Mouse (Mus musculus) CH12.LX (cell line): ENCODE measurements around the gene Ddr1. TPM values are rescaled to one million over a fixed set of nuclear protein-coding genes. Genes with fewer than 3 reads are reported as not detected.

Source experiments
- DNase-seq: peaks from one replicate; pipeline ENCODE4 v3.0.0-alpha.2; 2013; ENCODE audit errors: extremely low read depth
- H3K27ac ChIP-seq: 2 replicates; pipeline ENCODE4 v1.5.1; 2012; ENCODE audit warnings: low read depth, mild to moderate bottlenecking, control low read depth, moderate library complexity; ENCODE audit not compliant: insufficient read depth
- H3K27me3 ChIP-seq: replicated peaks from 2 replicates; pipeline ENCODE3; 2012; ENCODE audit warnings: inconsistent platforms
- H3K36me3 ChIP-seq, 2 experiments: replicated peaks in 1 of 2; 2 replicates each; pipeline versions ENCODE3 to v1.6.1; 2012; ENCODE audit warnings: inconsistent platforms in 1 of 2, low read length in 1 of 2, mild to moderate bottlenecking in 1 of 2, mixed read lengths in 1 of 2, moderate library complexity in 1 of 2; ENCODE audit not compliant: control insufficient read depth in 1 of 2, insufficient read depth in 1 of 2
- H3K4me1 ChIP-seq, 2 experiments: 2 replicates each; pipeline ENCODE4 v1.6.1; 2012; ENCODE audit warnings: inconsistent platforms in 1 of 2, moderate library complexity in 1 of 2; ENCODE audit not compliant: insufficient read depth in 2 of 2, control insufficient read depth in 1 of 2
- H3K4me2 ChIP-seq: 2 replicates; pipeline ENCODE4 v1.6.1; 2012; ENCODE audit warnings: low read depth, mild to moderate bottlenecking, control low read depth; ENCODE audit not compliant: poor library complexity, insufficient read depth, severe bottlenecking
- H3K4me3 ChIP-seq, 3 experiments: fragments of 150-350 bp in 1 of 3; sonication (generic) in 1 of 3; replicated peaks in 1 of 3; 2 replicates each; pipeline versions ENCODE3 to v1.5.1; 2011 to 2012; ENCODE audit warnings: low read depth in 2 of 3, low read length in 2 of 3, mild to moderate bottlenecking in 2 of 3, moderate library complexity in 2 of 3, control low read depth in 1 of 3, improper control_type of control experiment in 1 of 3, inconsistent platforms in 1 of 3, mixed read lengths in 1 of 3; ENCODE audit not compliant: poor library complexity in 1 of 3
- H3K79me2 ChIP-seq: replicated peaks from 2 replicates; pipeline ENCODE4 v1.6.1; 2012; ENCODE audit warnings: mild to moderate bottlenecking, moderate library complexity; ENCODE audit not compliant: control insufficient read depth, poor library complexity, insufficient read depth, severe bottlenecking; ENCODE audit errors: extremely low read depth
- H3K9ac ChIP-seq: 2 replicates; pipeline ENCODE4 v1.6.1; 2012; ENCODE audit warnings: low read depth, mild to moderate bottlenecking, control low read depth, moderate library complexity; ENCODE audit not compliant: insufficient read depth
- H3K9me3 ChIP-seq: replicated peaks from 2 replicates; pipeline ENCODE3; 2012; ENCODE audit warnings: low read length, inconsistent platforms, mixed read lengths
- BHLHE40 ChIP-seq: IDR thresholded peaks from 2 replicates; pipeline ENCODE4 v1.6.1; 2011; ENCODE audit warnings: mild to moderate bottlenecking, low read depth, low read length, improper control_type of control experiment
- CHD1 ChIP-seq: IDR thresholded peaks from 2 replicates; pipeline ENCODE4 v1.6.1; 2012; ENCODE audit warnings: low read depth, low read length, improper control_type of control experiment, inconsistent platforms
- CHD2 ChIP-seq: IDR thresholded peaks from 2 replicates; pipeline ENCODE4 v1.6.1; 2011; ENCODE audit warnings: low read length, improper control_type of control experiment
- E2F4 ChIP-seq: IDR thresholded peaks from 2 replicates; pipeline ENCODE4 v1.6.1; 2011; ENCODE audit warnings: low read depth, low read length, improper control_type of control experiment; ENCODE audit not compliant: insufficient replicate concordance
- ELF1 ChIP-seq: IDR thresholded peaks from 2 replicates; pipeline ENCODE4 v1.6.1; 2014; ENCODE audit warnings: low read depth, mild to moderate bottlenecking, inconsistent platforms, low read length, improper control_type of control experiment
- ETS1 ChIP-seq: conservative IDR thresholded peaks from 2 replicates; pipeline ENCODE4 v1.6.1; 2012; ENCODE audit warnings: low read depth, mild to moderate bottlenecking, inconsistent platforms, low read length, improper control_type of control experiment, moderate library complexity
- GABPA ChIP-seq: IDR thresholded peaks from 2 replicates; pipeline ENCODE4 v1.6.1; 2012; ENCODE audit warnings: low read depth, low read length, improper control_type of control experiment, inconsistent platforms; ENCODE audit not compliant: insufficient replicate concordance
- IRF4 ChIP-seq: IDR thresholded peaks from 2 replicates; pipeline ENCODE4 v1.6.1; 2014; ENCODE audit warnings: low read depth, mild to moderate bottlenecking, inconsistent platforms, low read length, improper control_type of control experiment
- JUN ChIP-seq: IDR thresholded peaks from 2 replicates; pipeline ENCODE4 v1.6.1; 2011; ENCODE audit warnings: low read depth, mild to moderate bottlenecking, low read length, improper control_type of control experiment, moderate library complexity; ENCODE audit not compliant: insufficient read depth
- JUND ChIP-seq: conservative IDR thresholded peaks from 2 replicates; pipeline ENCODE4 v1.6.1; 2011; ENCODE audit warnings: low read depth, low read length, improper control_type of control experiment
- KAT2A ChIP-seq: IDR thresholded peaks from 2 replicates; pipeline ENCODE4 v1.6.1; 2012; ENCODE audit warnings: low read length, improper control_type of control experiment, inconsistent platforms; ENCODE audit not compliant: insufficient replicate concordance
- MAFK ChIP-seq: IDR thresholded peaks from 2 replicates; pipeline ENCODE4 v1.6.1; 2011; ENCODE audit warnings: low read length, improper control_type of control experiment; ENCODE audit not compliant: insufficient replicate concordance
- MAZ ChIP-seq: IDR thresholded peaks from 2 replicates; pipeline ENCODE4 v1.6.1; 2012; ENCODE audit warnings: low read depth, mild to moderate bottlenecking, inconsistent platforms, low read length, improper control_type of control experiment, moderate library complexity
- MEF2A ChIP-seq: IDR thresholded peaks from 2 replicates; pipeline ENCODE4 v1.6.1; 2014; ENCODE audit warnings: low read depth, mild to moderate bottlenecking, inconsistent platforms, low read length, improper control_type of control experiment, borderline replicate concordance
- MXI1 ChIP-seq: IDR thresholded peaks from 2 replicates; pipeline ENCODE4 v1.6.1; 2011; ENCODE audit warnings: mild to moderate bottlenecking, low read depth, low read length, improper control_type of control experiment
- MYC ChIP-seq: IDR thresholded peaks from 2 replicates; pipeline ENCODE4 v1.6.1; 2011; ENCODE audit warnings: low read depth, mild to moderate bottlenecking, improper control_type of control experiment, low read length
- NELFE ChIP-seq: IDR thresholded peaks from 2 replicates; pipeline ENCODE4 v1.6.1; 2011; ENCODE audit warnings: low read depth, low read length, improper control_type of control experiment
- PAX5 ChIP-seq: IDR thresholded peaks from 2 replicates; pipeline ENCODE4 v1.6.1; 2012; ENCODE audit warnings: low read length, inconsistent platforms, mixed read lengths
- POLR2A ChIP-seq: IDR thresholded peaks from 2 replicates; pipeline ENCODE4 v1.6.1; 2011; ENCODE audit warnings: low read depth, mild to moderate bottlenecking, improper control_type of control experiment, low read length
- RAD21 ChIP-seq: IDR thresholded peaks from 2 replicates; pipeline ENCODE4 v1.6.1; 2011; ENCODE audit warnings: low read depth, mild to moderate bottlenecking, low read length, improper control_type of control experiment, moderate library complexity
- RCOR1 ChIP-seq: conservative IDR thresholded peaks from 2 replicates; pipeline ENCODE4 v1.6.1; 2012; ENCODE audit warnings: low read depth, mild to moderate bottlenecking, inconsistent platforms, low read length, improper control_type of control experiment
- SIN3A ChIP-seq: IDR thresholded peaks from 2 replicates; pipeline ENCODE4 v1.6.1; 2012; ENCODE audit warnings: low read length, improper control_type of control experiment, inconsistent platforms
- SMC3 ChIP-seq: IDR thresholded peaks from 2 replicates; pipeline ENCODE4 v1.6.1; 2011; ENCODE audit warnings: low read depth, low read length, improper control_type of control experiment
- TBP ChIP-seq: conservative IDR thresholded peaks from 2 replicates; pipeline ENCODE4 v1.6.1; 2011; ENCODE audit warnings: low read depth, low read length, improper control_type of control experiment
- TCF12 ChIP-seq: IDR thresholded peaks from 2 replicates; pipeline ENCODE4 v1.6.1; 2014; ENCODE audit warnings: low read depth, mild to moderate bottlenecking, inconsistent platforms, low read length, improper control_type of control experiment
- UBTF ChIP-seq: IDR thresholded peaks from 2 replicates; pipeline ENCODE4 v1.6.1; 2012; ENCODE audit warnings: low read depth, mild to moderate bottlenecking, inconsistent platforms, low read length, improper control_type of control experiment, moderate library complexity
- USF1 ChIP-seq: IDR thresholded peaks from 2 replicates; pipeline ENCODE4 v1.6.1; 2014; ENCODE audit warnings: low read depth, mild to moderate bottlenecking, inconsistent platforms, low read length, improper control_type of control experiment
- USF2 ChIP-seq: conservative IDR thresholded peaks from 2 replicates; pipeline ENCODE4 v1.6.1; 2011; ENCODE audit warnings: low read depth, low read length, improper control_type of control experiment
- ZKSCAN1 ChIP-seq: IDR thresholded peaks from 2 replicates; pipeline ENCODE4 v1.6.1; 2012; ENCODE audit warnings: low read depth, inconsistent platforms, low read length, improper control_type of control experiment, borderline replicate concordance
- ZNF384 ChIP-seq: IDR thresholded peaks from 2 replicates; pipeline ENCODE4 v1.6.1; 2012; ENCODE audit warnings: low read depth, low read length, improper control_type of control experiment, inconsistent platforms
- dilution Hi-C: fragments of 300-500 bp; cut with MboI; formaldehyde crosslinking; loops from 2 replicates; pipeline ENCODE4 v1.14.3; 2020; ENCODE audit warnings: low sequenced_read_pairs; ENCODE audit not compliant: extremely low pct_unique_long_range_greater_than_20kb, extremely low pct_ligation_motif_present
- in situ Hi-C: fragments of 300-500 bp; cut with MboI; formaldehyde crosslinking; loops from 3 replicates; pipeline ENCODE4 v1.14.3; 2019; ENCODE audit warnings: low sequenced_read_pairs, low pct_ligation_motif_present, low pct_unique_long_range_greater_than_20kb, mixed read lengths
- polyA plus RNA-seq: library from polyadenylated mRNA; unstranded; fragments of >175 nt; gene quantifications from 2 replicates; pipeline ENCODE4 v1.2.1, GENCODE M21; 2012; ENCODE audit warnings: low read depth; ENCODE audit not compliant: insufficient read length
- total RNA-seq, 2 experiments: library from RNA; depleted of rRNA; stranded (reverse); fragments of 300-350 nt in 1 of 2; fragments of >200 nt in 1 of 2; gene quantifications; 2 replicates each; pipeline ENCODE4 v1.2.3; 2012 to 2014

The Ddr1 gene
- total and polyA plus RNA-seq, 3 experiments: 0.83 to 3.6 (median 3.1) TPM

GRCm38 (mm10) chr17:35669731-35670130, 34.7 kb downstream of the Ddr1 start:
- dilution Hi-C loops: no loop called here
- Histone ChIP-seq H3K79me2 (no peaks in the 10 kb centered on the region), H3K27ac (no peak overlapping the region), H3K9me3 (no peaks in the 10 kb centered on the region), H3K27me3 (no peaks in the 10 kb centered on the region), H3K4me2 (no peak overlapping the region), H3K9ac (no peak overlapping the region), H3K4me3 (no peak overlapping the region), H3K36me3 (peaks cover 27 to 49% of the 10 kb centered on the region in 2 experiments), H3K4me1 (peaks cover 13 to 36% of the 10 kb centered on the region in 2 experiments)
- DNase-seq: no peak
- TF ChIP-seq NELFE (no peak), MYC (no peak), MAZ (no peak), ETS1 (no peak), MAFK (no peak), USF2 (no peak), PAX5 (no peak), CHD1 (no peak), ELF1 (no peak), TBP (no peak), SMC3 (no peak), E2F4 (no peak), USF1 (no peak), ZKSCAN1 (no peak), JUND (no peak), KAT2A (no peak), RCOR1 (no peak)
- in situ Hi-C loops: no loop called here

DNA sequence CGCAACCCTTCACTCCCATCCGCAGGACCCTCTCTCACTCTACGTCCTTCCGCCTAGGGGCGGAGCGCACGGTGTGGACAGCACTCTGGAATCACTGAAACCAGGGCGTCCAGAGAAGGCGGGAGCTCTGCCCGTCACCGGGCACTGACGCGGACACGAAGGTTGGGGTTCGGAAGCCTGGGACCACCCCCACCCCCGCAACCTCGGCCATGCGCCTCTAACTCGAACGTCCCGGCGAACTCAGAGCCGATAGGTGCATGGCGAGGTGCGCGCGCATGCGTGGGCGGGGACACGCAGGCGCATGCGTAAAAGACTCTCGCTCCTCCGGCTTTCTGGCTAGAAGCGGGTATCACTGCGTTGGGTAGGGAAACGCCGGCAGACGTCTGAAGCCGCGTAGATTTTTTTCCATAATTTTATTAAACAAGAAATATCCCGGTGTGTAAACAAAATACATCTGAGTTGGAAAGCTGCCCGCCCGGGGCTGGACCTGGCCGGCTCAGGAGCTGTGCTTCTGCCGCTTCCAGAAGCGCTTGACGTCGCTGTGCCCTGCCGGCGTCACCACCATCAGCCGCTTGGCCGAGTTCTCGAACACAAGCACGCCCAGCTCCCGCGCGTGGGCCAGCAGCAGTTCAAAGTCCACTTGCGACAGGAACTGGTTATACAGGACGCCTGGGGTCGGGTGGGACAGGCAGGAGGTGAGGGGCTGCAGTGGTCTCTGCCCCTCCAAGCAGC, 36.9 kb downstream of the Ddr1 start, which contains the start of gene Vars2:
TSS of gene Vars2 (minus strand) at position 259 of the 732 bp plus-strand sequence.
- peak within 1 kb of the TSS; percentile 80 for H3K9ac ChIP-seq
- in situ Hi-C loops: no loop called here
- H3K4me1 ChIP-seq: peaks cover 8 to 27% of the 10 kb centered on the region in 2 experiments
- peaks cover 46 to 69% of the 10 kb centered on the region in 2 experiments for H3K36me3 ChIP-seq
- DNase-seq: peak; percentile 92
- no peaks in the 10 kb centered on the region for H3K9me3 ChIP-seq
- peak within 1 kb of the TSS; percentile 79 to 93 (median 87) for H3K4me3 ChIP-seq
- dilution Hi-C loops: no loop called here
- H3K79me2 ChIP-seq: no peaks in the 10 kb centered on the region
- H3K4me2 ChIP-seq: peak within 1 kb of the TSS; percentile 73
- peak within 1 kb of the TSS; percentile 33 for H3K27ac ChIP-seq
- no peaks in the 10 kb centered on the region for H3K27me3 ChIP-seq
- TF ChIP-seq CHD2 (no peak; the same call in 1 of the 2 replicates), MEF2A (no peak; the same call in 1 of the 2 replicates), BHLHE40 (no peak), MAZ (no peak), GABPA (no peak), MXI1 (peak; percentile 85), TCF12 (peak; percentile 84), MYC (peak; percentile 78), SIN3A (peak; percentile 80), TBP (peak; percentile 69), RCOR1 (no peak), SMC3 (no peak), POLR2A (peak; percentile 93), IRF4 (no peak), UBTF (0 out of 2 replicates have a peak, but pooled peaks have one; percentile 60), JUN (no peak), USF1 (no peak), ZKSCAN1 (no peak), ZNF384 (no peak), RAD21 (no peak), MAFK (no peak), ELF1 (peak; percentile 23; the same call in 1 of the 2 replicates)
